15 mouse cellular contexts compared by ENCODE assay signal in the genomic region with DNA sequence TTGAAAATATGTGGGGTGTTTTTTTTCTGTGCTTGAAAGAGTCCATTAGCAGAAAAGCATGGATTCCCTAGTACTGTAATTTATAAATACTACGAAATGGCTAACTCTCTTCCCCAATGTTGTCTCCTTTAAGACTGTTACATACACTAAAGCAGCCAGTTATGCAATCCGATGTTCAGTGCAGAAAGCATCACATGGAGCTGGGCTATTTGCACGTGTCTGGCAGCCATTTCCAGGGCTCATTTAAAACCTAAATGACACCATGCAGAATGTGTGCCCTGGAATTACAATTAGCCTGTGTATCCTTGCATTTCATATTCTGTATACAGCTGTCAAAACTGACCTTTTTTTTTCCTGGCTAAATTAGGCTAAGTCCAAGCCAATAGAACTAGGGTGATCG.
DNase-seq lines count a peak whose midpoint lies in the region; ATAC-seq lines count a peak whose summit lies in the region.
"Had no signal": no experiment of that assay in that cellular context is flagged by ENCODE, and none has a peak within 500 bp of the region (broad histone marks: within the 10 kb centered on the region; RNA-seq: fewer than 3 reads in every experiment).

No protein-coding gene starts in this region.

- no peak overlapping the region for H3K4me2 ChIP-seq in forebrain, embryonic 14.5 days (ENCODE audit: low read length)
- H3K4me2 ChIP-seq in forebrain, embryonic 12.5 days, result no peak overlapping the region
- no peak overlapping the region for H3K4me2 ChIP-seq in midbrain, embryonic 14.5 days (ENCODE audit: low read length)
- no peak overlapping the region for H3K4me2 ChIP-seq in forebrain, embryonic 16.5 days (ENCODE audit: low read length)
- H3K4me2 ChIP-seq: intestine, embryonic 15.5 days had no signal

- no peak overlapping the region for H3K27ac ChIP-seq in forebrain, embryonic 14.5 days (ENCODE audit: low read depth, low read length)
- no peak overlapping the region for H3K27ac ChIP-seq in forebrain, embryonic 12.5 days
- H3K27ac ChIP-seq in midbrain, embryonic 14.5 days (replicated peaks; ENCODE audit: low read depth, low read length), result no peak overlapping the region
- H3K27ac ChIP-seq in midbrain, embryonic 10.5 days (replicated peaks), result no peak overlapping the region
- H3K27ac ChIP-seq in forebrain, embryonic 16.5 days (ENCODE audit: low read length), result no peak overlapping the region
- H3K27ac ChIP-seq: intestine, embryonic 15.5 days; limb, embryonic 10.5 days had no signal

- no peaks in the 10 kb centered on the region for H3K4me1 ChIP-seq in forebrain, embryonic 14.5 days (ENCODE audit: control insufficient read depth, insufficient read depth, low read length)
- H3K4me1 ChIP-seq in forebrain, embryonic 12.5 days, result peaks cover under 1% of the 10 kb centered on the region; the same call in 1 of the 2 replicates
- no peaks in the 10 kb centered on the region; the same call in 1 of the 2 replicates for H3K4me1 ChIP-seq in midbrain, embryonic 14.5 days (ENCODE audit: control insufficient read depth, insufficient read depth, low read length)
- peaks cover 14% of the 10 kb centered on the region for H3K4me1 ChIP-seq in midbrain, embryonic 10.5 days
- H3K4me1 ChIP-seq in forebrain, embryonic 16.5 days (replicated peaks; ENCODE audit: control insufficient read depth, insufficient read depth, low read length), result no peaks in the 10 kb centered on the region
- H3K4me1 ChIP-seq: intestine, embryonic 15.5 days; limb, embryonic 10.5 days; megakaryocyte, embryonic 14.5 days had no signal

- H3K27me3 ChIP-seq in forebrain, embryonic 14.5 days (replicated peaks; ENCODE audit: control insufficient read depth, insufficient read depth, low read length), result no peaks in the 10 kb centered on the region
- no peaks in the 10 kb centered on the region for H3K27me3 ChIP-seq in forebrain, embryonic 12.5 days
- H3K27me3 ChIP-seq in midbrain, embryonic 14.5 days (ENCODE audit: control insufficient read depth, insufficient read depth, low read length), result no peaks in the 10 kb centered on the region; the same call in 1 of the 2 replicates
- peaks cover 26% of the 10 kb centered on the region for H3K27me3 ChIP-seq in midbrain, embryonic 10.5 days (ENCODE audit: low read depth, poor library complexity, severe bottlenecking)
- H3K27me3 ChIP-seq in forebrain, embryonic 16.5 days (replicated peaks; ENCODE audit: control insufficient read depth, insufficient read depth, low read length), result no peaks in the 10 kb centered on the region
- H3K27me3 ChIP-seq: intestine, embryonic 15.5 days; megakaryocyte, embryonic 14.5 days had no signal

- no peak overlapping the region for H3K4me3 ChIP-seq in forebrain, embryonic 14.5 days (ENCODE audit: low read depth, low read length)
- H3K4me3 ChIP-seq in forebrain, embryonic 12.5 days (replicated peaks), result no peak overlapping the region
- no peak overlapping the region for H3K4me3 ChIP-seq in midbrain, embryonic 14.5 days (replicated peaks; ENCODE audit: low read depth, low read length)
- H3K4me3 ChIP-seq in midbrain, embryonic 10.5 days, result no peak overlapping the region
- no peak overlapping the region for H3K4me3 ChIP-seq in forebrain, embryonic 16.5 days (replicated peaks; ENCODE audit: low read length)
- H3K4me3 ChIP-seq: intestine, embryonic 15.5 days; limb, embryonic 10.5 days; megakaryocyte, embryonic 14.5 days had no signal

- H3K9me3 ChIP-seq in forebrain, embryonic 14.5 days (replicated peaks; ENCODE audit: control insufficient read depth, low read length), result no peaks in the 10 kb centered on the region
- no peaks in the 10 kb centered on the region for H3K9me3 ChIP-seq in forebrain, embryonic 12.5 days
- H3K9me3 ChIP-seq in midbrain, embryonic 14.5 days (ENCODE audit: control insufficient read depth, low read length), result no peaks in the 10 kb centered on the region
- H3K9me3 ChIP-seq in midbrain, embryonic 10.5 days (replicated peaks), result no peaks in the 10 kb centered on the region
- no peaks in the 10 kb centered on the region for H3K9me3 ChIP-seq in forebrain, embryonic 16.5 days (ENCODE audit: control insufficient read depth, low read length)
- H3K9me3 ChIP-seq: intestine, embryonic 15.5 days; limb, embryonic 10.5 days; megakaryocyte, embryonic 14.5 days had no signal

- WGBS in forebrain, embryonic 14.5 days, result 65% methylated on average over 4 of the region's 4 CpGs
- WGBS in forebrain, embryonic 12.5 days, result 75% methylated on average over 4 of the region's 4 CpGs
- 64% methylated on average over 4 of the region's 4 CpGs for WGBS in midbrain, embryonic 14.5 days
- 89% methylated on average over 4 of the region's 4 CpGs for WGBS in midbrain, embryonic 10.5 days
- WGBS in forebrain, embryonic 16.5 days, result 39% methylated on average over 4 of the region's 4 CpGs

- H3K36me3 ChIP-seq in forebrain, embryonic 14.5 days (ENCODE audit: control insufficient read depth, insufficient read depth, low read length), result no peaks in the 10 kb centered on the region
- H3K36me3 ChIP-seq in forebrain, embryonic 12.5 days (replicated peaks), result no peaks in the 10 kb centered on the region
- H3K36me3 ChIP-seq in midbrain, embryonic 14.5 days (ENCODE audit: control insufficient read depth, insufficient read depth, low read length), result no peaks in the 10 kb centered on the region
- H3K36me3 ChIP-seq in midbrain, embryonic 10.5 days, result no peaks in the 10 kb centered on the region
- H3K36me3 ChIP-seq in forebrain, embryonic 16.5 days (ENCODE audit: control insufficient read depth, insufficient read depth), result no peaks in the 10 kb centered on the region
- H3K36me3 ChIP-seq: intestine, embryonic 15.5 days; limb, embryonic 10.5 days had no signal

- ATAC-seq in forebrain, embryonic 14.5 days, result peak; percentile 65
- ATAC-seq in forebrain, embryonic 12.5 days (ENCODE audit: low FRiP score), result no peak
- ATAC-seq in midbrain, embryonic 14.5 days (ENCODE audit: low FRiP score, low TSS enrichment), result no peak
- peak; percentile 68 for ATAC-seq in forebrain, embryonic 16.5 days

- peak; percentile 46 for DNase-seq in forebrain, embryonic 14.5 days (ENCODE audit: low spot score)
- DNase-seq in layer of hippocampus, adult 11-12 months (ENCODE audit: low spot score), result peak; percentile 11
- no peak for DNase-seq in layer of hippocampus, postnatal 36 days
- peak; percentile 52 for DNase-seq in midbrain, embryonic 14.5 days
- no peak for DNase-seq in midbrain, embryonic 10.5 days (ENCODE audit: low spot score)
- no peak for DNase-seq in heart, postnatal 10 days
- DNase-seq: adrenal gland, adult 2 months; cerebellum, adult 9-10 months; embryo, embryonic 11 days; heart, adult 11 months had no signal

- intact Hi-C loops in heart, postnatal 10 days (cut with DNase I), result no loop called here

- H3K9ac ChIP-seq in forebrain, embryonic 14.5 days (ENCODE audit: low read length), result no peak overlapping the region
- no peak overlapping the region for H3K9ac ChIP-seq in forebrain, embryonic 12.5 days
- no peak overlapping the region for H3K9ac ChIP-seq in midbrain, embryonic 14.5 days (replicated peaks; ENCODE audit: low read length)
- H3K9ac ChIP-seq in forebrain, embryonic 16.5 days (replicated peaks; ENCODE audit: low read depth, low read length), result no peak overlapping the region
- H3K9ac ChIP-seq: intestine, embryonic 15.5 days had no signal

Comparison
In these comparisons a context has a peak if more than half of its experiments do, and no peak if none do; other contexts are left out.
1. ATAC-seq: peak in forebrain, embryonic 14.5 days (single experiment) and forebrain, embryonic 16.5 days (single experiment); none in forebrain, embryonic 12.5 days (single experiment) and midbrain, embryonic 14.5 days (single experiment).
2. DNase-seq: peak in forebrain, embryonic 14.5 days (single experiment), layer of hippocampus, adult 11-12 months (single experiment) and midbrain, embryonic 14.5 days (single experiment); none in layer of hippocampus, postnatal 36 days (0 of 2), midbrain, embryonic 10.5 days (single experiment) and heart, postnatal 10 days (0 of 2).